Mouse (Mus musculus): ENCODE measurements around the gene Hspa1l. TPM values are rescaled to one million over a fixed set of nuclear protein-coding genes. Genes with fewer than 3 reads are reported as not detected.
A peak's percentile ranks its signal among the peaks of the same experiment; 100 is the strongest.

Gene Hspa1l
- polyA plus RNA-seq, 1 experiment from 2014 or later: 1.3 TPM

- H3K4me3 ChIP-seq (ENCODE audit: low read length): no peak overlapping the region
- H3K36me3 ChIP-seq (ENCODE audit: control insufficient read depth, insufficient read depth, low read length): no peaks in the 10 kb centered on the region
- H3K9me3 ChIP-seq (ENCODE audit: control insufficient read depth, low read length): no peaks in the 10 kb centered on the region
- WGBS: 92% methylated on average over 8 of the region's 8 CpGs
- H3K4me2 ChIP-seq (replicated peaks; ENCODE audit: low read depth, low read length): no peak overlapping the region
- peaks cover 16% of the 10 kb centered on the region for H3K4me1 ChIP-seq (ENCODE audit: control insufficient read depth, insufficient read depth, low read length)
- no peak overlapping the region for H3K9ac ChIP-seq (ENCODE audit: low read depth, low read length)
- no peaks in the 10 kb centered on the region for H3K27me3 ChIP-seq (ENCODE audit: control insufficient read depth, insufficient read depth, low read length)
- ATAC-seq (ENCODE audit: low FRiP score, low TSS enrichment): no peak
- no peak overlapping the region for H3K27ac ChIP-seq (ENCODE audit: low read depth, low read length)
These were observed 50.1 kb downstream of the Hspa1l start for GRCm38 (mm10) chr17:35022541-35023060.

DNA sequence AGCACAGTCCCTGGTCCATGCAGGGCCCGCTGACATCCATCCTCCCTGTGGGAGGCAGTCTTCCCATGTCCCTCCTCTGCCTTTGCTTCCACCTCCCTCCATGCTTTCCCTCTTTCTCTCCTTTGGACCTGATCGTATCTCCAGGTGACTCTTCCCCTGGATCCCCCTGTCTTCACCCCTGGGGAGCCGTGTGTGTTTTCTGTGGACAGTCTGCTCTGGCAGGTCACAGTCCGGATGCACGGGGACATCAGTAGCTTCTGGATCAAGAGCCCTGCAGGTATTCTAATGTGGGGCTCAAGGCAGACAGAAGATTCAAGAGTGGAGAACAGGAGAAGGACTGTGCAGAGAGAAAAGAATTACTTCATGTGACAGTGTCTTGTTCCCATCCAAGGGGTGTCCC, 50.7 kb downstream of the Hspa1l start:
- H3K4me2 ChIP-seq (replicated peaks; ENCODE audit: low read depth, low read length): no peak overlapping the region
- H3K9ac ChIP-seq (ENCODE audit: low read depth, low read length): no peak overlapping the region
- H3K27me3 ChIP-seq (ENCODE audit: control insufficient read depth, insufficient read depth, low read length): no peaks in the 10 kb centered on the region
- no peak overlapping the region for H3K4me3 ChIP-seq (ENCODE audit: low read length)
- WGBS: 85% methylated on average over 5 of the region's 5 CpGs
- no peaks in the 10 kb centered on the region for H3K36me3 ChIP-seq (ENCODE audit: control insufficient read depth, insufficient read depth, low read length)
- H3K27ac ChIP-seq (ENCODE audit: low read depth, low read length): no peak overlapping the region
- no peak for ATAC-seq (ENCODE audit: low FRiP score, low TSS enrichment)
- peaks cover 16% of the 10 kb centered on the region for H3K4me1 ChIP-seq (ENCODE audit: control insufficient read depth, insufficient read depth, low read length)
- H3K9me3 ChIP-seq (ENCODE audit: control insufficient read depth, low read length): no peaks in the 10 kb centered on the region

DNA sequence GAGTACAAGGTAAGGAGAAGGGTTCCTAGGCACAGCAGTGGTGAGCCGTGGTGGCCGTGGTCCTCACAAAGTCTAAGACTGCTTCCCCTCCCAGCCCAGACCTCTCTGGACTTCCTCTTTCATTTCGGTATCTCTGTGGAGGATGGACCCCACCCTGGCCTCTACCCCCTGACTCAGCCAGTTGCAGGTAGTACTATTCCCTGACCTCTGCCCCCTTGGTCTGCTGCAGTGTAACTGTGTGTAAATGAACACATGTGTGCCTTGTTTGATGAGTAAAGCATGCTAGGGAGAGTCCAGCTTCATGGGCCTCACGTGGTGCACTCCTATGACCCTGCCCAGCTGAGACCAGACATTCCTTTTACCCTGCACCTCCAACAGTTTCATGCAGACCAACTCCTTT, 51.3 kb downstream of the Hspa1l start:
- Histone ChIP-seq H3K4me3 (ENCODE audit: low read length) (no peak overlapping the region), H3K9ac (ENCODE audit: low read depth, low read length) (no peak overlapping the region), H3K27me3 (ENCODE audit: control insufficient read depth, insufficient read depth, low read length) (no peaks in the 10 kb centered on the region), H3K36me3 (ENCODE audit: control insufficient read depth, insufficient read depth, low read length) (no peaks in the 10 kb centered on the region), H3K27ac (ENCODE audit: low read depth, low read length) (no peak overlapping the region), H3K4me1 (ENCODE audit: control insufficient read depth, insufficient read depth, low read length) (peaks cover 16% of the 10 kb centered on the region), H3K9me3 (ENCODE audit: control insufficient read depth, low read length) (no peaks in the 10 kb centered on the region), H3K4me2 (replicated peaks; ENCODE audit: low read depth, low read length) (no peak overlapping the region)
- WGBS: 70% methylated on average over 4 of the region's 4 CpGs
- no peak for ATAC-seq (ENCODE audit: low FRiP score, low TSS enrichment)

DNA sequence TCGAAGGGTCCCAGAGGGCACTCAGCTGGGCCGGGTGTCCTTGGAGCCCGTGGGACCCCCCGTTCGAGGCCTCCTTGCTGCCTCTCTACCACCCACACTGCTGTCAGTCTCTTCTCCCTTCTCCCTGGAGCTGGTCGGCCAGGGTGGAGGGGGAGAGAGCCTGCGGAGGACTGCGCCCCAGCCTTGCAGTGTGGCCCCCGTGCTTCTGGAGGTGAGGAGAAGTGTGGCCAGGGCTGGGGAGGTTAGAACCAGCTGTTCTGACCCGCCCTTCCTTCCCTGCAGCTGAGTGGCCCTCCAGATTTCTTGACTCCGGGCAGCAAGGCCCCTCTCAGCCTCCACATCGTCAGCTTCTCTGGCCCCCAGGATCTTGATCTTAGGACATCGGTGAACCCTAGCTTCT, 51.8 kb downstream of the Hspa1l start:
- 74% methylated on average over 13 of the region's 13 CpGs for WGBS
- no peak for ATAC-seq (ENCODE audit: low FRiP score, low TSS enrichment)
- Histone ChIP-seq H3K4me1 (ENCODE audit: control insufficient read depth, insufficient read depth, low read length) (peaks cover 16% of the 10 kb centered on the region), H3K9ac (ENCODE audit: low read depth, low read length) (no peak overlapping the region), H3K9me3 (ENCODE audit: control insufficient read depth, low read length) (no peaks in the 10 kb centered on the region), H3K27me3 (ENCODE audit: control insufficient read depth, insufficient read depth, low read length) (no peaks in the 10 kb centered on the region), H3K27ac (ENCODE audit: low read depth, low read length) (no peak overlapping the region), H3K4me3 (ENCODE audit: low read length) (no peak overlapping the region), H3K4me2 (replicated peaks; ENCODE audit: low read depth, low read length) (no peak overlapping the region), H3K36me3 (ENCODE audit: control insufficient read depth, insufficient read depth, low read length) (no peaks in the 10 kb centered on the region)

GRCm38 (mm10) chr17:35024691-35025488, 52.4 kb downstream of the Hspa1l start:
- Histone ChIP-seq H3K4me2 (replicated peaks; ENCODE audit: low read depth, low read length) (no peak overlapping the region), H3K36me3 (ENCODE audit: control insufficient read depth, insufficient read depth, low read length) (no peaks in the 10 kb centered on the region), H3K4me3 (ENCODE audit: low read length) (no peak overlapping the region), H3K4me1 (ENCODE audit: control insufficient read depth, insufficient read depth, low read length) (peaks cover 21% of the 10 kb centered on the region), H3K27me3 (ENCODE audit: control insufficient read depth, insufficient read depth, low read length) (no peaks in the 10 kb centered on the region), H3K27ac (ENCODE audit: low read depth, low read length) (no peak overlapping the region), H3K9me3 (ENCODE audit: control insufficient read depth, low read length) (no peaks in the 10 kb centered on the region), H3K9ac (ENCODE audit: low read depth, low read length) (no peak overlapping the region)
- 66% methylated on average over 7 of the region's 10 CpGs for whole genome bisulfite sequencing
- ATAC-seq (ENCODE audit: low FRiP score, low TSS enrichment): no peak

GRCm38 (mm10) chr17:35026206-35026605, 53.7 kb downstream of the Hspa1l start:
- 0 out of 2 replicates have a peak, but pooled peaks have one; percentile 14 for ATAC-seq (ENCODE audit: low FRiP score, low TSS enrichment)
- 56% methylated on average over 5 of the region's 5 CpGs for WGBS
- H3K4me1 ChIP-seq (ENCODE audit: control insufficient read depth, insufficient read depth, low read length): peaks cover 21% of the 10 kb centered on the region
- H3K27ac ChIP-seq (ENCODE audit: low read depth, low read length): no peak overlapping the region
- no peak overlapping the region for H3K9ac ChIP-seq (ENCODE audit: low read depth, low read length)
- no peak overlapping the region for H3K4me3 ChIP-seq (ENCODE audit: low read length)
- no peaks in the 10 kb centered on the region for H3K9me3 ChIP-seq (ENCODE audit: control insufficient read depth, low read length)
- H3K27me3 ChIP-seq (ENCODE audit: control insufficient read depth, insufficient read depth, low read length): no peaks in the 10 kb centered on the region
- H3K4me2 ChIP-seq (replicated peaks; ENCODE audit: low read depth, low read length): no peak overlapping the region
- no peaks in the 10 kb centered on the region for H3K36me3 ChIP-seq (ENCODE audit: control insufficient read depth, insufficient read depth, low read length)

DNA sequence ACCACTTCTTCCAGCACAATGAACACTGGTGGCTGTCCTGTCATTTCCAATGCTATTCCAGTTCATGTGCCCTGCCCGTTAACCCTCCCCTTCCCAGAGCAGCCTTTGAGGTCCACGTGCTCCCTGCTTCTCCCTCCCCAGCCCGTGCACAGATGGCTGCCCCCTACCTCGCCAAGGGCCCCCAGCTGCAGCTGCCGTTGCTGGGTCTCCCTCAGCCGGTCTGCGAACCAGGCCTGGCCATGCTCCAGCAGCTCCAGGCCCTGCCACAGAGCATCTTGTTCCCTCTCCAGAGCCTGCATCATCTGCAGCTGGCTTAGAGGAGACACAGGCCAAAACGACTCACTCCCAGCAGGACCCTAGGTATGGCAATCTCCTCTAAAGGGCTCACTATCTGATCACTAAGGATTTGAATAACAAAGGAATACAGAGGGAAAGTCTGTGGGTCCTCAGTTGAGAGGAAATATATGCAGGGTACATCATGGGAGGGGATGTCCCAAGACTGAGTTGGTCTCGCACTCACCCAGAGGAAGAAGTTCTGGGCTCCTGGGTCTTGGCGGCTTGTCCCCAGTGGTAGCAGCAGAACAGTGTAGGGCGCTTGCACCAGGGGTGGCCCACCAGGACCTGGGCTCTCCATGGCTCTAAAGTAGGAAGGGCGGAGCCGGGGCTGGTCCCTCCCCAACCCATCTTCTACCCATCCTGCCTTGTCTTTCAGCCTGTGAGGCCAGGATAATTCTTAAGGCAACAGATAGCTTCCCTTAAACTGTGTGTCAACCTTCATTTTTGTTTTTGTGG, 55.0 kb downstream of the Hspa1l start, which contains the start of gene Sapcd1:
TSS of gene Sapcd1 (minus strand) at position 740 of the 792 bp plus-strand sequence.
- 0 out of 2 replicates have a peak, but pooled peaks cover 14% of the 10 kb centered on the region for H3K4me1 ChIP-seq (ENCODE audit: control insufficient read depth, insufficient read depth, low read length)
- WGBS: 30% methylated on average over 13 of the region's 13 CpGs
- H3K27ac ChIP-seq (ENCODE audit: low read depth, low read length): peak within 1 kb of the TSS; percentile 47
- H3K9ac ChIP-seq (ENCODE audit: low read depth, low read length): peak within 1 kb of the TSS; percentile 34; the same call in 1 of the 2 replicates
- peak within 1 kb of the TSS; percentile 24 for H3K4me2 ChIP-seq (replicated peaks; ENCODE audit: low read depth, low read length)
- H3K9me3 ChIP-seq (ENCODE audit: control insufficient read depth, low read length): no peaks in the 10 kb centered on the region
- no peaks in the 10 kb centered on the region for H3K27me3 ChIP-seq (ENCODE audit: control insufficient read depth, insufficient read depth, low read length)
- ATAC-seq (ENCODE audit: low FRiP score, low TSS enrichment): peak; percentile 41; the same call in 1 of the 2 replicates
- H3K4me3 ChIP-seq (ENCODE audit: low read length): no peak within 1 kb of the TSS; the same call in 1 of the 2 replicates
- H3K36me3 ChIP-seq (ENCODE audit: control insufficient read depth, insufficient read depth, low read length): no peaks in the 10 kb centered on the region

DNA sequence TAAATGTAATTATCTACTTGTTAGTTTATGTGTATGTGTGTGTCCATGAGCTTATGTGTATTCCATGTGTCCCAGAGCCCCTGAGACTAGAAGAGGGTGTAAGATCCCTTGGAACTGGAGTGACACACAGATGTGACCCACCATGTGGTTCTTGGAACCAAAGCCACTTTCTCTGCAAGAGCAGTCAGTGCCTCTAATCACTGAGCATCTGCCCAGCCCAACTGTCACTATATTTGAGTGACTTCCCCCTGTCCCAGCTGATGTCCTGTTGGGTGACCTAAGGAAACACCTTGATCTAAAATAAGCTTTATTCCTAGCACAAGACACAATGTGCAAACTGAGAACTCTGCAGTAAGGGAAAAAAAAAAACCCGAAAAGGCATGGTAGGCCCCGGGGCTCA, 55.8 kb downstream of the Hspa1l start:
- H3K27ac ChIP-seq (ENCODE audit: low read depth, low read length): no peak overlapping the region
- no peaks in the 10 kb centered on the region for H3K36me3 ChIP-seq (ENCODE audit: control insufficient read depth, insufficient read depth, low read length)
- H3K27me3 ChIP-seq (ENCODE audit: control insufficient read depth, insufficient read depth, low read length): no peaks in the 10 kb centered on the region
- no peak for ATAC-seq (ENCODE audit: low FRiP score, low TSS enrichment)
- 68% methylated on average over 2 of the region's 2 CpGs for WGBS
- H3K4me3 ChIP-seq (ENCODE audit: low read length): no peak overlapping the region
- H3K4me2 ChIP-seq (replicated peaks; ENCODE audit: low read depth, low read length): no peak overlapping the region
- H3K4me1 ChIP-seq (ENCODE audit: control insufficient read depth, insufficient read depth, low read length): 0 out of 2 replicates have a peak, but pooled peaks cover 14% of the 10 kb centered on the region
- H3K9me3 ChIP-seq (ENCODE audit: control insufficient read depth, low read length): no peaks in the 10 kb centered on the region
- no peak overlapping the region for H3K9ac ChIP-seq (ENCODE audit: low read depth, low read length)
